Mouse (Mus musculus) brain, embryonic 14.5 days (tissue): ENCODE results near the gene Hyal2.

Source experiments
- CTCF ChIP-seq: fragments of 200-500 bp; IDR thresholded peaks from 2 replicates; pipeline ENCODE4 v1.5.1; 2012; ENCODE audit warnings: inconsistent platforms, mild to moderate bottlenecking, moderate library complexity, borderline replicate concordance; ENCODE audit not compliant: insufficient read depth, insufficient read length; ENCODE audit errors: extremely low read depth
- POLR2A ChIP-seq: fragments of 200-500 bp; IDR thresholded peaks from 2 replicates; pipeline ENCODE4 v1.6.1; 2012; ENCODE audit warnings: mild to moderate bottlenecking, inconsistent platforms, borderline replicate concordance; ENCODE audit not compliant: poor library complexity, insufficient read depth, insufficient read length, severe bottlenecking; ENCODE audit errors: extremely low read depth

DNA sequence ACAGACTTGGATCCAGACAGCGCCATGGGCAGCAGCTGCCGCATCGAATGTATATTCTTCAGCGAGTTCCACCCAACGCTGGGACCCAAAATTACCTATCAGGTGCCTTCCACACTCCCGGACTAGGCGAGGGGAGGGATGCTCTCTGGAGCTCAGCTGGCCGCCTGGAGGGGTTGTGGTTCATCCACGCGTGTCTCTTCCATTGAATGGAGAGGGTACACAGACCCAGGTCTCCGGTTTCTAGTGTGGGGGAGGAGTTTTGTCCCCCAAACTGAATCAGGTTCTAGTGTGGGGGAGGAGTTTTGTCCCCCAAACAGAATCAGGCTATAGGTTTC lies 25.4 kb upstream of the Hyal2 start:
- no peak for TF ChIP-seq CTCF
- TF ChIP-seq POLR2A = no peak
